Mouse (Mus musculus) embryonic facial prominence, embryonic 11.5 days (tissue): Measurements from ENCODE around the gene Cacnb4. TPM values are rescaled to one million over a fixed set of nuclear protein-coding genes. Genes with fewer than 3 reads are reported as not detected.

Experiments used
- ATAC-seq: fragments of 200-750 bp; cut with Nextera tagmentation; replicated peaks from 2 replicates; pipeline ENCODE4 v1.8.0; 2017; ENCODE audit warnings: low read depth; ENCODE audit not compliant: insufficient number of reproducible peaks, low FRiP score, low TSS enrichment
- DNase-seq: peaks from one replicate; pipeline ENCODE4 v3.0.0-alpha.2; 2015; ENCODE audit warnings: low spot score
- H3K27ac ChIP-seq: fragments of 300-500 bp; sonication (generic); replicated peaks from 2 replicates; pipeline ENCODE4 v1.5.1; 2014; ENCODE audit warnings: mild to moderate bottlenecking, low read depth, low read length, control low read depth
- H3K27me3 ChIP-seq: fragments of 300-500 bp; sonication (generic); 2 replicates; pipeline ENCODE4 v1.6.1; 2014; ENCODE audit warnings: mild to moderate bottlenecking, low read length, moderate library complexity, mixed read lengths; ENCODE audit not compliant: control insufficient read depth, insufficient read depth
- H3K36me3 ChIP-seq: fragments of 300-500 bp; sonication (generic); replicated peaks from 2 replicates; pipeline ENCODE4 v1.6.1; 2014; ENCODE audit warnings: low read depth, mild to moderate bottlenecking, low read length, moderate library complexity, mixed read lengths; ENCODE audit not compliant: control insufficient read depth, insufficient read depth
- H3K4me1 ChIP-seq: fragments of 300-500 bp; sonication (generic); 2 replicates; pipeline ENCODE4 v1.6.1; 2014; ENCODE audit warnings: low read length, mixed read lengths; ENCODE audit not compliant: control insufficient read depth, insufficient read depth
- H3K4me2 ChIP-seq: fragments of 300-500 bp; sonication (generic); 2 replicates; pipeline ENCODE4 v1.6.1; 2014; ENCODE audit warnings: low read depth, mild to moderate bottlenecking, control low read depth, low read length, moderate library complexity
- H3K4me3 ChIP-seq: fragments of 300-500 bp; sonication (generic); 2 replicates; pipeline ENCODE4 v1.5.1; 2014; ENCODE audit warnings: low read depth, low read length, control low read depth
- H3K9ac ChIP-seq: fragments of 300-500 bp; sonication (generic); replicated peaks from 2 replicates; pipeline ENCODE4 v1.6.1; 2014; ENCODE audit warnings: mild to moderate bottlenecking, control low read depth, low read length
- H3K9me3 ChIP-seq: fragments of 300-500 bp; sonication (generic); replicated peaks from 2 replicates; pipeline ENCODE4 v1.6.1; 2016; ENCODE audit warnings: mild to moderate bottlenecking, low read length, inconsistent platforms, mixed read lengths; ENCODE audit not compliant: control insufficient read depth
- WGBS: fragments of 180-500 bp; shearing (Covaris S2); extraction: QIAGEN DNeasy Blood & Tissue Kit; methylation state at CpG from one replicate; pipeline ENCODE4 v1.1.7; 2014; 5-methylcytosine and 5-hydroxymethylcytosine counted together
- polyA plus RNA-seq: library from polyadenylated mRNA; unstranded; fragments of >200 nt; fragmentation: Nextera tagmentation; extraction: Ambion mirVana; gene quantifications from 2 replicates; pipeline ENCODE4 v1.2.1, GENCODE M21; 2014

Gene Cacnb4
- polyA plus RNA-seq, 1 experiment from 2014 or later, result 0.95 TPM

DNA sequence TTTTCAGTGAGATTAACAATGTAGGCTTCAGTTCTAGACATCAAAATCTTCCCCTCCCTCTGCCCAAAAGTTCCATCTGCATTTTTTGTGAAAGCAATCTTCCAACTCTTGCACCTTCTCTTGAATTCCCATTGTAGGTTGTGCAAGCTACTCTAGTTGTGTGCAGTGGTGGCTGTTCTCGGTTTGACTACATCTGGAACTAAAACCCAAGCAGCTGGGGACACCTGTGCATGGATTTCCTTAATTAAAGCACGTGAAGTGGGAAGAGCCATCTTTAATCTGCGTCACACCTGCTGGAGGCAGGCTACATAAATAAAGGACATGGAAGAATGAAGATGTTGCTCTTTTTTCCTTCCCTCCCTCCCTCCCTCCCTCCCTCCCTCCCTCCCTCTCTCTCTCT, 286.7 kb downstream of the Cacnb4 start:
- no peak overlapping the region for H3K9ac ChIP-seq
- H3K27me3 ChIP-seq, result no peaks in the 10 kb centered on the region
- no peaks in the 10 kb centered on the region for H3K9me3 ChIP-seq
- H3K36me3 ChIP-seq, result no peaks in the 10 kb centered on the region
- H3K4me2 ChIP-seq, result no peak overlapping the region
- ATAC-seq, result no peak
- H3K4me1 ChIP-seq, result no peaks in the 10 kb centered on the region
- no peak overlapping the region for H3K27ac ChIP-seq
- DNase-seq, result no peak
- 77% methylated on average over 3 of the region's 3 CpGs for WGBS
- no peak overlapping the region for H3K4me3 ChIP-seq

- no peak for ATAC-seq
Measured at GRCm38 (mm10) chr2:52386451-52386850, 290.2 kb downstream of the Cacnb4 start.

DNA sequence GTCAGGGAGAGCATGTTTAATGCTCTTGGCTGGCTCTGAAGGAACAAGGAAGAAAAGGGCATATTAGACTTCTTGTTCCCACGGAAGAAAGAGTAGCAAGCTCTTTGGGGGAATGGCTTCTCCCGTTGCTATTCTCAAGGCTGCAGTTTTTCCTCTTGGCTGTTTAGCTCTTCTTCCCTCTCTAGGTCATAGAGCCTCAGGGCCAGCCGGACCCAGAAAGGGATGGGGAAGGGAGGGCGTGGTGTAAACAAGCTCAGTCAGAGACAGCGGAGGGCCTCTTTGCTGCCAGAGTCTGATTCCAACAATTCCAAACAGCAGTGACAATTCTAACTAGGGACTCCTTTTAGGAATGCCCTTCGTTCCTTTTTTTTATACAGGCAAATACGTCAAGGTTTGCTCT, 290.6 kb downstream of the Cacnb4 start:
- Histone ChIP-seq H3K9me3 (no peaks in the 10 kb centered on the region), H3K9ac (no peak overlapping the region), H3K4me3 (no peak overlapping the region), H3K27me3 (no peaks in the 10 kb centered on the region), H3K36me3 (no peaks in the 10 kb centered on the region), H3K4me2 (no peak overlapping the region), H3K27ac (no peak overlapping the region), H3K4me1 (no peaks in the 10 kb centered on the region)
- no peak for ATAC-seq
- DNase-seq, result no peak
- 55% methylated on average over 7 of the region's 7 CpGs for WGBS

More at GRCm38 (mm10) chr2:52386451-52386850, 290.2 kb downstream of the Cacnb4 start:
- Histone ChIP-seq H3K27ac (no peak overlapping the region), H3K36me3 (no peaks in the 10 kb centered on the region), H3K4me1 (no peaks in the 10 kb centered on the region), H3K27me3 (no peaks in the 10 kb centered on the region), H3K4me3 (no peak overlapping the region), H3K9ac (no peak overlapping the region), H3K4me2 (no peak overlapping the region), H3K9me3 (no peaks in the 10 kb centered on the region)
- no peak for DNase-seq
- 82% methylated on average over 6 of the region's 6 CpGs for WGBS

DNA sequence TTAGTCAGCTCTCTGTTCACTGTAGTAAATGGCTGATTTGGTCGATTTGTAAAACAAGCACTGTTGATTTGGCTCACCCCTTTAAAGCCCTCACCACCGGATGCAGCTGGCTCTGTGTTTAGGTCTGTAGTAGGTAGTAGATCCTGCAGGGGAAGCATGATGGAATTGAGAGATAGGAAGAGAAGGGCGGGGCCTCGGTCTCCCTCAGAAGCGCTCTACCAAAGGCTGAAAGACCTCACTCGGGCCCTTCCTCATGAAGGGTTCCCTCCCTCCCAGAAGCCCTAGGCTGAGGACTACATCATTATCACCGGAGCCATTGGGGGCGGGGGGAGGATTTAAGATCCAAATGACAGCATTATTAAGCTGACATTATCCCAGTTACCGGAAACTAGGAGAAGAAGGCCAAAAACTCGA, 297.8 kb downstream of the Cacnb4 start:
- ATAC-seq (no peak), DNase-seq (no peak)
- Histone ChIP-seq H3K4me3 (no peak overlapping the region), H3K27ac (no peak overlapping the region), H3K27me3 (no peaks in the 10 kb centered on the region), H3K9me3 (no peaks in the 10 kb centered on the region), H3K4me1 (no peaks in the 10 kb centered on the region), H3K4me2 (no peak overlapping the region), H3K36me3 (no peaks in the 10 kb centered on the region), H3K9ac (no peak overlapping the region)
- 73% methylated on average over 10 of the region's 10 CpGs for WGBS

- WGBS, result 63% methylated on average over 7 of the region's 7 CpGs
- no peak within 1 kb of the TSS for H3K9ac ChIP-seq
- no peak within 1 kb of the TSS for H3K4me3 ChIP-seq
- no peaks in the 10 kb centered on the region for H3K4me1 ChIP-seq
- no peaks in the 10 kb centered on the region for H3K36me3 ChIP-seq
- H3K9me3 ChIP-seq, result no peaks in the 10 kb centered on the region
- H3K4me2 ChIP-seq, result no peak within 1 kb of the TSS
- H3K27ac ChIP-seq, result no peak within 1 kb of the TSS
- DNase-seq (peak; percentile 5), ATAC-seq (no peak)
- H3K27me3 ChIP-seq, result no peaks in the 10 kb centered on the region
Measured at GRCm38 (mm10) chr2:52378448-52378804, 298.2 kb downstream of the Cacnb4 start, which contains the start of gene Neb. TSS of gene Neb (minus strand) at chr2:52378474.

Other genes starting within 250 kb of the Cacnb4 start
- 34.7 and 41.8 TPM in 2 replicates for gene Stam2, start 65.5 kb upstream of the Cacnb4 start, polyA plus RNA-seq
- gene Fmnl2, start 181.0 kb upstream of the Cacnb4 start, polyA plus RNA-seq, result 9.9 and 10.8 TPM in 2 replicates